Mouse (Mus musculus) heart, postnatal 0 days (tissue): ENCODE data around the gene Rps11. TPM values are rescaled to one million over a fixed set of nuclear protein-coding genes. Genes with fewer than 3 reads are reported as not detected.

ENCODE experiments used
- ATAC-seq: fragments of 200-750 bp; cut with Nextera tagmentation; 2 replicates; pipeline ENCODE4 v1.8.0; 2017; ENCODE audit warnings: low read depth, moderate number of reproducible peaks, moderate library complexity; ENCODE audit not compliant: insufficient read depth
- DNase-seq: peaks from one replicate; pipeline ENCODE4 v3.0.0-alpha.2; 2016; ENCODE audit warnings: low spot score
- H3K27ac ChIP-seq: fragments of 300-500 bp; sonication (generic); 2 replicates; pipeline ENCODE4 v1.5.1; 2014; ENCODE audit warnings: low read depth, mild to moderate bottlenecking
- H3K27me3 ChIP-seq: fragments of 300-500 bp; sonication (generic); 2 replicates; pipeline ENCODE4 v1.6.1; 2014; ENCODE audit warnings: low read length, mixed read lengths; ENCODE audit not compliant: control insufficient read depth, insufficient read depth
- H3K36me3 ChIP-seq: fragments of 300-500 bp; sonication (generic); replicated peaks from 2 replicates; pipeline ENCODE4 v1.6.1; 2014; ENCODE audit warnings: low read length, mixed read lengths; ENCODE audit not compliant: control insufficient read depth, insufficient read depth
- H3K4me1 ChIP-seq: fragments of 300-500 bp; sonication (generic); 2 replicates; pipeline ENCODE4 v1.6.1; 2014; ENCODE audit warnings: antibody characterized with exemption; ENCODE audit not compliant: control insufficient read depth, insufficient read depth
- H3K4me2 ChIP-seq: fragments of 300-500 bp; sonication (generic); 2 replicates; pipeline ENCODE4 v1.6.1; 2014; ENCODE audit warnings: low read depth, mild to moderate bottlenecking, low read length, moderate library complexity
- H3K4me3 ChIP-seq: fragments of 300-500 bp; sonication (generic); 2 replicates; pipeline ENCODE4 v1.5.1; 2014; ENCODE audit warnings: low read depth, low read length
- H3K9ac ChIP-seq: fragments of 300-500 bp; sonication (generic); replicated peaks from 2 replicates; pipeline ENCODE4 v1.6.1; 2014; ENCODE audit warnings: low read depth, low read length, mixed read lengths
- H3K9me3 ChIP-seq: fragments of 300-500 bp; sonication (generic); replicated peaks from 2 replicates; pipeline ENCODE4 v1.6.1; 2016; ENCODE audit warnings: low read length; ENCODE audit not compliant: control insufficient read depth
- CTCF ChIP-seq: IDR thresholded peaks from 2 replicates; pipeline ENCODE4 v1.5.1; 2016; ENCODE audit warnings: antibody characterized with exemption, control low read depth, low read depth
- EP300 ChIP-seq: IDR thresholded peaks from 2 replicates; pipeline ENCODE4 v1.6.1; 2016; ENCODE audit warnings: antibody characterized with exemption, low read depth
- WGBS: fragments of 180-500 bp; shearing (Covaris S2); extraction: QIAGEN DNeasy Blood & Tissue Kit; methylation state at CpG from one replicate; pipeline ENCODE4 v1.1.7; 2014; 5-methylcytosine and 5-hydroxymethylcytosine counted together
- polyA plus RNA-seq: library from polyadenylated mRNA; unstranded; fragments of >200 nt; fragmentation: Nextera tagmentation; extraction: Ambion mirVana; gene quantifications from 2 replicates; pipeline ENCODE4 v1.2.1, GENCODE M21; 2015
- total RNA-seq: library from RNA; depleted of rRNA; stranded (reverse); fragments of >200 nt; gene quantifications from 2 replicates; pipeline ENCODE4 v1.2.3, GENCODE M21; 2014; ENCODE audit warnings: low replicate concordance

The Rps11 gene
- total and polyA plus RNA-seq, 2 experiments from 2014 or later, result 730 to 1,247 TPM

GRCm38 (mm10) chr7:45122561-45123185 is 1.6 kb downstream of the Rps11 start:
- no peak for DNase-seq
- TF ChIP-seq EP300 (no peak), CTCF (no peak)
- Histone ChIP-seq H3K27me3 (no peaks in the 10 kb centered on the region), H3K36me3 (peaks cover 63% of the 10 kb centered on the region), H3K9ac (peak overlapping the region; percentile 93; the same call in 1 of the 2 replicates), H3K27ac (peak overlapping the region; percentile 89; the same call in 1 of the 2 replicates), H3K4me1 (peaks cover 23% of the 10 kb centered on the region), H3K4me2 (peak overlapping the region; percentile 96), H3K9me3 (no peaks in the 10 kb centered on the region), H3K4me3 (peak overlapping the region; percentile 82; the same call in 1 of the 2 replicates)
- WGBS, result 81% methylated on average over 15 of the region's 15 CpGs
- no peak for ATAC-seq

- H3K4me3 ChIP-seq, result no peak overlapping the region
- H3K27ac ChIP-seq, result peak overlapping the region; percentile 63
- H3K27me3 ChIP-seq, result no peaks in the 10 kb centered on the region
- ATAC-seq, result no peak
- no peak overlapping the region for H3K9ac ChIP-seq
- H3K4me2 ChIP-seq, result peak overlapping the region; percentile 33
- DNase-seq, result no peak
- no peak for TF ChIP-seq EP300
- no peak for TF ChIP-seq CTCF
- H3K36me3 ChIP-seq, result peaks cover 60% of the 10 kb centered on the region
- H3K4me1 ChIP-seq, result peaks cover 15% of the 10 kb centered on the region
- H3K9me3 ChIP-seq, result no peaks in the 10 kb centered on the region
Measured at GRCm38 (mm10) chr7:45121966-45122365, 2.3 kb downstream of the Rps11 start.

- peak overlapping the region; percentile 33; the same call in 1 of the 2 replicates for H3K4me2 ChIP-seq
- H3K27me3 ChIP-seq, result no peaks in the 10 kb centered on the region
- H3K9me3 ChIP-seq, result no peaks in the 10 kb centered on the region
- H3K4me3 ChIP-seq, result no peak overlapping the region
- no peak for ATAC-seq
- peak overlapping the region; percentile 63 for H3K27ac ChIP-seq
- H3K9ac ChIP-seq, result no peak overlapping the region
- WGBS, result 41% methylated on average over 8 of the region's 8 CpGs
- H3K4me1 ChIP-seq, result peaks cover 10% of the 10 kb centered on the region
- H3K36me3 ChIP-seq, result peaks cover 54% of the 10 kb centered on the region
- no peak for TF ChIP-seq CTCF
- TF ChIP-seq EP300, result peak; percentile 71; the same call in 1 of the 2 replicates
- DNase-seq, result no peak
Measured at GRCm38 (mm10) chr7:45121404-45121803, 2.8 kb downstream of the Rps11 start.

GRCm38 (mm10) chr7:45119780-45120709 is 4.2 kb downstream of the Rps11 start:
- DNase-seq (no peak), ATAC-seq (no peak)
- Histone ChIP-seq H3K4me1 (peaks cover 9% of the 10 kb centered on the region), H3K36me3 (peaks cover 40% of the 10 kb centered on the region), H3K4me2 (no peak overlapping the region), H3K9me3 (no peaks in the 10 kb centered on the region), H3K9ac (no peak overlapping the region), H3K27ac (peak overlapping the region; percentile 54; the same call in 1 of the 2 replicates), H3K4me3 (no peak overlapping the region), H3K27me3 (no peaks in the 10 kb centered on the region)
- 72% methylated on average over 5 of the region's 5 CpGs for WGBS
- TF ChIP-seq CTCF (no peak), EP300 (no peak)

GRCm38 (mm10) chr7:45118336-45118735 is 5.9 kb downstream of the Rps11 start:
- H3K4me1 ChIP-seq, result peaks cover 7% of the 10 kb centered on the region
- no peak overlapping the region for H3K9ac ChIP-seq
- H3K4me3 ChIP-seq, result no peak overlapping the region
- H3K27me3 ChIP-seq, result no peaks in the 10 kb centered on the region
- DNase-seq (no peak), ATAC-seq (no peak)
- H3K27ac ChIP-seq, result no peak overlapping the region
- TF ChIP-seq EP300, result no peak
- no peak for TF ChIP-seq CTCF
- H3K4me2 ChIP-seq, result no peak overlapping the region
- no peaks in the 10 kb centered on the region for H3K9me3 ChIP-seq
- peaks cover 40% of the 10 kb centered on the region for H3K36me3 ChIP-seq
- WGBS, result 90% methylated on average over 6 of the region's 6 CpGs
